Mouse (Mus musculus) heart, postnatal 0 days (tissue): ENCODE data around the gene Col18a1.

ENCODE experiments used
- CTCF ChIP-seq: IDR thresholded peaks from 2 replicates; pipeline ENCODE4 v1.5.1; 2016; ENCODE audit warnings: antibody characterized with exemption, control low read depth, low read depth
- EP300 ChIP-seq: IDR thresholded peaks from 2 replicates; pipeline ENCODE4 v1.6.1; 2016; ENCODE audit warnings: antibody characterized with exemption, low read depth

DNA sequence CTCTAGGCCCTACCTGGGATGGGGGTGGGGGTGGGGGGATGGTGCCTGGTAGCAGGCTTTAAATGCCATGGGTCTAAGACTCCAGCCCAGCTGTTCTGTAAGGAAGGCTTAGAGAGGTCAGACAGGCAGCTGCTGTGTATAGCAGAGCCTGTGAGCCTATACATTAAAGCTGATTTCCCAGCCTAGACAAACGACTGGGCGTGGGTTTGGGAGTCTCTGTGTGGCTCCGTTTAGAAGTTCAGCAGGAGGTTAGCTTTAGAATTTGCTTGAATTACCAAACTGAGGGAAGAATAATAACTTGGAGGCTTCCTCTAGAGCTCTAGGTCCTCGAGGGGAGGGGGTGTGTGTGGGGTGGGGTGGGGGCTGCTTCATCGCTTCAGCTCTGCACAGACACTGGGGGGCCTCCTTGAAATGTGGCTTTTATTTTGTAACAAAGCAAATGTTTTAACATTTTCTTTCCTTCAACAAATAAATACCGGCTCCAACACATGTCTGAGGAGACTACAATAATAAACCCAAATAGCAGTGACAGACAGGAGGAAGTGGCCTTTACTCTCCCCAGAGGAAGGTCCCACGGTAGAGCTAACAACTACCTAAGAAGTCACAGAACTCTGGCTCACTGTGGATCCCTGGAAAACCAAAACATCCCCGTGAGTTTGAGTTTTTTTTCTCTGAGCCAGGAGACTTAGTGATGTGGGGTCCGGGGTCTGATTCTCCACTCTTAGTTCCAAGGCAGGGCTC lies 31.3 kb upstream of the Col18a1 start:
- no peak for TF ChIP-seq CTCF
- no peak for TF ChIP-seq EP300
